Mouse (Mus musculus) heart, adult 2 months (tissue): Measurements from ENCODE around the gene Theg. TPM values are rescaled to one million over a fixed set of nuclear protein-coding genes. Genes with fewer than 3 reads are reported as not detected.

Experiments
- DNase-seq, 2 experiments: peaks; one replicate each; pipeline ENCODE4 v3.0.0; 2021
- H3K27ac ChIP-seq: fragments of 200-600 bp; 2 replicates; pipeline ENCODE4 v1.8.1; 2022
- H3K27me3 ChIP-seq: fragments of 200-500 bp; 2 replicates; pipeline ENCODE4 v1.6.1; 2012; ENCODE audit warnings: mild to moderate bottlenecking, low read length, inconsistent platforms, mixed read lengths; ENCODE audit not compliant: control insufficient read depth, insufficient read depth
- H3K36me3 ChIP-seq: fragments of 200-500 bp; 2 replicates; pipeline ENCODE4 v1.6.1; 2012; ENCODE audit warnings: low read length, inconsistent platforms; ENCODE audit not compliant: control insufficient read depth, insufficient read depth
- H3K4me1 ChIP-seq: fragments of 200-500 bp; 2 replicates; pipeline ENCODE4 v1.6.1; 2011; ENCODE audit warnings: low read length; ENCODE audit not compliant: control insufficient read depth, insufficient read depth
- H3K4me3 ChIP-seq: fragments of 200-600 bp; 2 replicates; pipeline ENCODE4 v1.8.1; 2022
- H3K79me2 ChIP-seq: fragments of 200-500 bp; replicated peaks from 2 replicates; pipeline ENCODE4 v1.6.1; 2012; ENCODE audit warnings: mild to moderate bottlenecking, inconsistent platforms, low read length, moderate library complexity, mixed read lengths; ENCODE audit not compliant: control insufficient read depth, insufficient read depth
- H3K9ac ChIP-seq: fragments of 200-500 bp; 2 replicates; pipeline ENCODE4 v1.6.1; 2012; ENCODE audit warnings: low read depth, mild to moderate bottlenecking, control low read depth, inconsistent platforms, low read length, mixed read lengths
- CTCF ChIP-seq: fragments of 200-600 bp; IDR thresholded peaks from 2 replicates; pipeline ENCODE4 v1.8.1; 2022; ENCODE audit warnings: antibody characterized with exemption, mild to moderate bottlenecking, moderate library complexity
- EP300 ChIP-seq: fragments of 200-500 bp; IDR thresholded peaks from 2 replicates; pipeline ENCODE4 v1.6.1; 2011; ENCODE audit warnings: low read depth, low read length, control low read depth; ENCODE audit not compliant: insufficient read depth
- POLR2A ChIP-seq: fragments of 200-500 bp; IDR thresholded peaks from 2 replicates; pipeline ENCODE4 v1.6.1; 2011; ENCODE audit warnings: mild to moderate bottlenecking, low read depth, low read length, control low read depth; ENCODE audit not compliant: insufficient read depth
- WGBS: fragments of 180-500 bp; shearing (Covaris S2); methylation state at CpG from one replicate; pipeline ENCODE4 v1.1.7; 2018; 5-methylcytosine and 5-hydroxymethylcytosine counted together
- intact Hi-C: fragments of 180-260 bp; cut with DNase I; formaldehyde crosslinking; loops from one replicate; pipeline ENCODE4 v1.15.1; 2025
- microRNA-seq, 2 experiments: library from miRNA; unstranded; fragments of <30 nt; microRNA quantifications; one replicate each; pipeline ENCODE4 v1.2.0; 2021
- polyA plus RNA-seq: library from polyadenylated mRNA; depleted of rRNA; stranded (reverse); fragments of >200 nt; gene quantifications from 2 replicates; pipeline ENCODE4 v1.2.3, GENCODE M21; 2012; rRNA removed
- total RNA-seq, 2 experiments: library from RNA; stranded (reverse); gene quantifications; 2 replicates each; pipeline ENCODE4 v1.2.3; 2021

The Theg gene
- total and polyA plus RNA-seq, 3 experiments = 0.10 TPM; not detected in 2

DNA sequence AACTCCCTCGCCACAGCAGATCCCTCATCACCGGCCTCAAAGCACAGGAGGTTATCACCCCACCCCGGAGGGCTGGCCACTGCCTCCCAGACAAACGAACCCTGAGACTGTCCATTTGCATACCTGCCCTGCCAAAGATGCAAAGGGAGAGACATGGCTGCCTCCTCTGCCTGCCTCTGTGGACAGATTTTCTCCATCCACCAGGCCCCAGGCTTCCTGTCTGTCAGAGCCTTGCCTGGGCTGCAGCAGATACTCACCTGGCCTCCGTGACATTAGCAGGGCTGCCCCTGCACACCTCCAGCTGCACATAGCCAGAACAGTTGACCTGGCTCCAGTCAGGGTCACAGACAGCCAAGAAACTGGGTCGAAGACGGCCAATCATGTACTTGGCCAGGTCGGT is 56.9 kb downstream of the Theg start:
- Histone ChIP-seq H3K27me3 (no peaks in the 10 kb centered on the region), H3K79me2 (no peaks in the 10 kb centered on the region), H3K36me3 (no peaks in the 10 kb centered on the region), H3K4me3 (no peak overlapping the region), H3K4me1 (no peaks in the 10 kb centered on the region), H3K9ac (no peak overlapping the region), H3K27ac (no peak overlapping the region)
- WGBS = 72% methylated on average over 8 of the region's 8 CpGs
- DNase-seq = no peak
- TF ChIP-seq EP300 = no peak
- TF ChIP-seq CTCF = no peak
- TF ChIP-seq POLR2A = no peak
- intact Hi-C loops = no loop called here

DNA sequence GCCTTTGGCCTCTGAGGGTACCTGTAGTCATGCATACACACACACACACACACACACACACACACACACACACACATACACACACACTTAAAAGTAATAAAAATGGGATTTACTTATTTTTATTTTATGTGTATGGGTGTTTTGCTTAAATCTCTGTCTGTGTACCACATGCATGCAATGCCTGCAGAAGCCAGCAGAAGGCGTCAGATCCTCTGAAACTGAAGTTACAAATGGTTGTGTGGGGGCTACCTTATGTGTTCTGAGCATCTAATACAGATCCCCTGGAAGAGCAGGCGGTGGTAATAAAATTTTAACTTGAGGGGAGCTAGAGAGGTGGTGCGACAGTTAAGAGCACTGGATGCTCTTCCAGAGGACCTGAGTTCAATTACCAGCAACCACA is 59.0 kb downstream of the Theg start:
- 90% methylated on average over 3 of the region's 3 CpGs for WGBS
- TF ChIP-seq EP300 (no peak), POLR2A (no peak)
- no peaks in the 10 kb centered on the region for H3K79me2 ChIP-seq
- H3K4me3 ChIP-seq = no peak overlapping the region
- H3K27me3 ChIP-seq = no peaks in the 10 kb centered on the region
- no peak overlapping the region for H3K27ac ChIP-seq
- H3K36me3 ChIP-seq = no peaks in the 10 kb centered on the region
- DNase-seq = no peak
- no peak overlapping the region for H3K9ac ChIP-seq
- intact Hi-C loops = no loop called here
- H3K4me1 ChIP-seq = no peaks in the 10 kb centered on the region

DNA sequence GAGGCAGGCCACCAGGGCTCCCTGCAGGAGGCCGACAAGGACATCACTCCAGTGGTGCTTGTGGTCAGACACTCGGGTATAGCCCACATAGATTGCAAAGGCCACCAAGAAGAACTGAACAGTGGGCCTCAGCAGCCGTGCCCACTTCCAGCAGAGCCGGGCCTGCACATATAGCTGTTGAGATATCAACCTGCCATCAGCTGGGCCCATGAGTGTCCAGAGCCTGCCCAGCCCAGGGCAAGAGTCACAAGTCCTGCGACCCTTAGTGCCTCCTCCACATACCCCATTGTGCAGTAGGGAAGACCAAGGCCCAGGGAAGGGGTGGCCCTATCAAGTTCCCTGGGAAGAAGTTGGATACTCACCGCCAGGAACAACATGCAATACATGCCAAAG is 59.7 kb downstream of the Theg start:
- peak in 1 of 2 experiments; percentile 1 for DNase-seq
- no peaks in the 10 kb centered on the region for H3K27me3 ChIP-seq
- WGBS = 79% methylated on average over 6 of the region's 6 CpGs
- no peak overlapping the region for H3K4me3 ChIP-seq
- no peak overlapping the region for H3K9ac ChIP-seq
- no peak overlapping the region for H3K27ac ChIP-seq
- no peaks in the 10 kb centered on the region for H3K36me3 ChIP-seq
- TF ChIP-seq EP300 (no peak), POLR2A (no peak), CTCF (no peak)
- H3K4me1 ChIP-seq = no peaks in the 10 kb centered on the region
- intact Hi-C loops = no loop called here
- H3K79me2 ChIP-seq = no peaks in the 10 kb centered on the region

DNA sequence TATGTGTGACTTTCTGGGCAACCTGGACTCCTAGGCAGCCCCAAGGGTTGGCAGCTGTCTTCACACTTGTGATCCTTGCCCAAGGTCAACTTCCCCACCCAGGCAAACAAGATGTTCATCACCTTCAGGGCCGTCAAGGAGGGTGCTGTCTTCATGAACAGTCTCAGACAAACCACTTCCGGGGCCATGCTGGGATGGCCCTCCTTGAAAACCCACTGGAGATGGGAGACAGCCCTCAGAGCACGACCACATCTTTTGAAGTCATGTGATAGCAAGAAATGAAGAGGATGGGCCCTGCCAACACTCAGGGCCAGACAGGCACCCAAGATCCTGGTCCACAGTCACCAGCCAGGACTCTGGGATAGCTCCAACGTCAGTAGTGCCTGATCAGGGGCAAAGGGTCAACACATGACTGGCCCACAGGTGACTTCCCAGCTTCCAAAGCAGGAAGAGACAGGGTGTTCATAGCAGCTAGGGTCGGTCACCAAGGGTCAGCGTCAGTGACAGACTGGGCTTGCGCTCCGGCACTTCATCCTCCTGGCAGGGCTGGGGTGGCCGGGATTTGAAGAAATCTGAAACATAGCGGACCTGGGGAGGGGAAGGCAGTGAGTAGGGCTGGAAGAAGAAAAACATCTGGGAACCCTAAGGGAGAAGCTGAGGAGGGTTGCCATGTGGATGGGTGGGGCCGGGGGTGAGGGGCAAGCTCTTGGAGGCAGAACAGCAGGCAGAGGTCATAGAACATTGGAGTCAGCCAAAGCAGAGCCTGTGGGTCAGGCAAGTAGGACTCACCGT is 60.3 kb downstream of the Theg start:
- peak in 1 of 2 experiments; percentile 1 for DNase-seq
- Histone ChIP-seq H3K27me3 (no peaks in the 10 kb centered on the region), H3K27ac (no peak overlapping the region), H3K9ac (no peak overlapping the region), H3K4me3 (no peak overlapping the region), H3K79me2 (no peaks in the 10 kb centered on the region), H3K4me1 (no peaks in the 10 kb centered on the region), H3K36me3 (no peaks in the 10 kb centered on the region)
- WGBS = 90% methylated on average over 12 of the region's 12 CpGs
- TF ChIP-seq EP300 = no peak
- TF ChIP-seq POLR2A = no peak
- TF ChIP-seq CTCF = no peak
- intact Hi-C loops = no loop called here

Small RNA genes within 50 kb of the gene (microRNA-seq; reads per million reads assigned to microRNA genes)
- 0 to 0.39 reads per million in 2 experiments for gene Mir6909

Other genes starting within 250 kb of the Theg start
- gene Vmn2r82, start 230.8 kb downstream of the Theg start, total RNA-seq = not detected
- gene Vmn2r82, start 230.8 kb downstream of the Theg start, polyA plus RNA-seq = not detected in 2 replicates
- not detected for gene Vmn2r83, start 118.6 kb downstream of the Theg start, total RNA-seq
- not detected in 2 replicates for gene Vmn2r83, start 118.6 kb downstream of the Theg start, polyA plus RNA-seq
- gene Plpp2, start 53.5 kb downstream of the Theg start, total RNA-seq = 1 to 10 TPM; 2.3 to 3.5 TPM
- gene Plpp2, start 53.5 kb downstream of the Theg start, polyA plus RNA-seq = 2.4 and 3.8 TPM in 2 replicates
- gene Mier2, start 32.1 kb downstream of the Theg start, total RNA-seq = 10 to 100 TPM; 12.7 to 12.9 TPM
- 27.4 and 31.8 TPM in 2 replicates for gene Mier2, start 32.1 kb downstream of the Theg start, polyA plus RNA-seq
- under 1 TPM in 1 of 2 experiments, not detected in 1; 0.10 TPM for gene C2cd4c, start 26.7 kb upstream of the Theg start, total RNA-seq
- 0.02 and 0.09 TPM in 2 replicates for gene C2cd4c, start 26.7 kb upstream of the Theg start, polyA plus RNA-seq
- 1 to 10 TPM; 1.9 to 2.1 TPM for gene Shc2, start 50.6 kb upstream of the Theg start, total RNA-seq
- gene Shc2, start 50.6 kb upstream of the Theg start, polyA plus RNA-seq = 2.9 and 3.7 TPM in 2 replicates
- not detected for gene Odf3l2, start 58.4 kb upstream of the Theg start, total RNA-seq
- gene Odf3l2, start 58.4 kb upstream of the Theg start, polyA plus RNA-seq = not detected in 2 replicates
- not detected for gene Madcam1, start 77.2 kb upstream of the Theg start, total RNA-seq
- not detected in 2 replicates for gene Madcam1, start 77.2 kb upstream of the Theg start, polyA plus RNA-seq
- gene Tpgs1, start 82.0 kb upstream of the Theg start, total RNA-seq = 10 to 100 TPM; 16.5 to 18.8 TPM
- gene Tpgs1, start 82.0 kb upstream of the Theg start, polyA plus RNA-seq = 18.0 and 28.1 TPM in 2 replicates
- 100 to 1,000 TPM; 196 to 216 TPM for gene Cdc34, start 94.9 kb upstream of the Theg start, total RNA-seq
- gene Cdc34, start 94.9 kb upstream of the Theg start, polyA plus RNA-seq = 352 and 397 TPM in 2 replicates
- 1 to 10 TPM; 6.4 to 6.5 TPM for gene Gzmm, start 101.7 kb upstream of the Theg start, total RNA-seq
- gene Gzmm, start 101.7 kb upstream of the Theg start, polyA plus RNA-seq = 7.4 and 9.2 TPM in 2 replicates
- 1,000 to 10,000 TPM; 1,364 to 1,491 TPM for gene Bsg, start 117.2 kb upstream of the Theg start, total RNA-seq
- 1,570 and 1,684 TPM in 2 replicates for gene Bsg, start 117.2 kb upstream of the Theg start, polyA plus RNA-seq
- gene Hcn2, start 129.3 kb upstream of the Theg start, total RNA-seq = 10 to 100 TPM; 17.0 to 17.5 TPM
- 23.8 and 33.5 TPM in 2 replicates for gene Hcn2, start 129.3 kb upstream of the Theg start, polyA plus RNA-seq
- 10 to 100 TPM; 42.2 to 44.7 TPM for gene Polrmt, start 159.2 kb upstream of the Theg start, total RNA-seq
- gene Polrmt, start 159.2 kb upstream of the Theg start, polyA plus RNA-seq = 47.0 and 52.3 TPM in 2 replicates
- not detected for gene Fgf22, start 167.7 kb upstream of the Theg start, total RNA-seq
- not detected in 2 replicates for gene Fgf22, start 167.7 kb upstream of the Theg start, polyA plus RNA-seq
- 10 to 100 TPM; 22.9 to 23.6 TPM for gene Rnf126, start 179.6 kb upstream of the Theg start, total RNA-seq
- gene Rnf126, start 179.6 kb upstream of the Theg start, polyA plus RNA-seq = 41.4 and 48.0 TPM in 2 replicates
- gene Fstl3, start 189.9 kb upstream of the Theg start, total RNA-seq = 1 to 10 TPM; 3.8 to 4.7 TPM
- gene Fstl3, start 189.9 kb upstream of the Theg start, polyA plus RNA-seq = 9.7 and 11.9 TPM in 2 replicates
- not detected for gene Prss57, start 203.6 kb upstream of the Theg start, total RNA-seq
- 0.08 and 0.20 TPM in 2 replicates for gene Prss57, start 203.6 kb upstream of the Theg start, polyA plus RNA-seq
- gene Palm, start 206.2 kb upstream of the Theg start, total RNA-seq = 10 to 100 TPM; 51.4 to 55.6 TPM
- gene Palm, start 206.2 kb upstream of the Theg start, polyA plus RNA-seq = 31.4 and 36.6 TPM in 2 replicates
- gene Misp, start 233.7 kb upstream of the Theg start, total RNA-seq = under 1 TPM; 0.50 to 0.52 TPM
- 0.26 and 0.82 TPM in 2 replicates for gene Misp, start 233.7 kb upstream of the Theg start, polyA plus RNA-seq